Mouse (Mus musculus) MEL (cell line): ENCODE data around the gene Aqp6. TPM values are rescaled to one million over a fixed set of nuclear protein-coding genes. Genes with fewer than 3 reads are reported as not detected.

Source experiments
- DNase-seq: peaks from one replicate; pipeline ENCODE4 v3.0.0; 2011; ENCODE audit warnings: low read depth, low spot score
- H3K27ac ChIP-seq: 2 replicates; pipeline ENCODE4 v1.5.1; 2012; ENCODE audit warnings: low read depth, mild to moderate bottlenecking, control low read depth, low read length, moderate library complexity; ENCODE audit not compliant: control insufficient read depth
- H3K27me3 ChIP-seq, 2 experiments: fragments of 150-350 bp in 1 of 2; sonication (generic) in 1 of 2; 2 replicates each; pipeline ENCODE4 v1.6.1; 2012; ENCODE audit warnings: low read length in 2 of 2, mild to moderate bottlenecking in 2 of 2, improper control_type of control experiment in 1 of 2, moderate library complexity in 1 of 2; ENCODE audit not compliant: insufficient read depth in 2 of 2, control insufficient read depth in 1 of 2
- H3K36me3 ChIP-seq, 2 experiments: 2 replicates each; pipeline ENCODE4 v1.6.1; 2012 to 2014; ENCODE audit warnings: low read length in 2 of 2, improper control_type of control experiment in 1 of 2, inconsistent platforms in 1 of 2, mild to moderate bottlenecking in 1 of 2; ENCODE audit not compliant: insufficient read depth in 2 of 2, control insufficient read depth in 1 of 2
- H3K4me1 ChIP-seq, 2 experiments: fragments of 150-350 bp in 1 of 2; sonication (generic) in 1 of 2; 2 replicates each; pipeline ENCODE4 v1.6.1; 2012; ENCODE audit warnings: low read length in 2 of 2, improper control_type of control experiment in 1 of 2, mild to moderate bottlenecking in 1 of 2; ENCODE audit not compliant: insufficient read depth in 2 of 2, control insufficient read depth in 1 of 2
- H3K4me3 ChIP-seq, 2 experiments: fragments of 150-350 bp in 1 of 2; sonication (generic) in 1 of 2; 2 replicates each; pipeline ENCODE4 v1.5.1; 2012; ENCODE audit warnings: low read depth in 2 of 2, low read length in 2 of 2, mild to moderate bottlenecking in 2 of 2, moderate library complexity in 2 of 2, control low read depth in 1 of 2, improper control_type of control experiment in 1 of 2; ENCODE audit not compliant: control insufficient read depth in 1 of 2, insufficient read depth in 1 of 2
- H3K79me2 ChIP-seq: 2 replicates; pipeline ENCODE4 v1.6.1; 2012; ENCODE audit warnings: mild to moderate bottlenecking, low read length, moderate library complexity; ENCODE audit not compliant: control insufficient read depth, poor library complexity, insufficient read depth
- H3K9ac ChIP-seq: 2 replicates; pipeline ENCODE4 v1.6.1; 2012; ENCODE audit warnings: low read depth, mild to moderate bottlenecking, control low read depth, low read length, moderate library complexity; ENCODE audit not compliant: control insufficient read depth, poor library complexity, severe bottlenecking
- H3K9me3 ChIP-seq: fragments of 150-350 bp; sonication (generic); replicated peaks from 2 replicates; pipeline ENCODE4 v1.6.1; 2012; ENCODE audit warnings: mild to moderate bottlenecking, low read length, improper control_type of control experiment, moderate library complexity; ENCODE audit not compliant: insufficient read depth
- BHLHE40 ChIP-seq: IDR thresholded peaks from 2 replicates; pipeline ENCODE4 v1.6.1; 2012; ENCODE audit warnings: low read depth, mild to moderate bottlenecking, inconsistent platforms, low read length, improper control_type of control experiment, borderline replicate concordance
- CHD2 ChIP-seq: IDR thresholded peaks from 2 replicates; pipeline ENCODE4 v1.6.1; 2011; ENCODE audit warnings: low read length, improper control_type of control experiment
- CTCF ChIP-seq, 3 experiments: IDR thresholded peaks in 2 of 3; conservative IDR thresholded peaks in 1 of 3; 2 replicates each; pipeline ENCODE4 v1.5.1; 2011 to 2012; ENCODE audit warnings: low read length in 3 of 3, low read depth in 2 of 3, mild to moderate bottlenecking in 2 of 3, improper control_type of control experiment in 1 of 3, inconsistent platforms in 1 of 3, mixed read lengths in 1 of 3, moderate library complexity in 1 of 3; ENCODE audit not compliant: control insufficient read depth in 1 of 3, insufficient read depth in 1 of 3, poor library complexity in 1 of 3, severe bottlenecking in 1 of 3
- E2F4 ChIP-seq: IDR thresholded peaks from 2 replicates; pipeline ENCODE4 v1.6.1; 2011; ENCODE audit warnings: low read depth, low read length, improper control_type of control experiment, borderline replicate concordance
- ELF1 ChIP-seq: IDR thresholded peaks from 2 replicates; pipeline ENCODE4 v1.6.1; 2014; ENCODE audit warnings: low read depth, mild to moderate bottlenecking, inconsistent platforms, low read length, improper control_type of control experiment, moderate library complexity
- EP300 ChIP-seq, 2 experiments: IDR thresholded peaks; 2 replicates each; pipeline ENCODE4 v1.6.1; 2011; ENCODE audit warnings: improper control_type of control experiment in 2 of 2, low read length in 2 of 2, low read depth in 1 of 2, mild to moderate bottlenecking in 1 of 2
- ETS1 ChIP-seq: IDR thresholded peaks from 2 replicates; pipeline ENCODE4 v1.6.1; 2012; ENCODE audit warnings: low read depth, mild to moderate bottlenecking, inconsistent platforms, low read length, improper control_type of control experiment, moderate library complexity
- GABPA ChIP-seq: IDR thresholded peaks from 2 replicates; pipeline ENCODE4 v1.6.1; 2012; ENCODE audit warnings: low read depth, mild to moderate bottlenecking, inconsistent platforms, low read length, improper control_type of control experiment, moderate library complexity
- HCFC1 ChIP-seq: IDR thresholded peaks from 2 replicates; pipeline ENCODE4 v1.6.1; 2012; ENCODE audit warnings: low read depth, mild to moderate bottlenecking, inconsistent platforms, low read length, improper control_type of control experiment, moderate library complexity
- KAT2A ChIP-seq: conservative IDR thresholded peaks from 2 replicates; pipeline ENCODE4 v1.6.1; 2012; ENCODE audit warnings: low read depth, low read length, improper control_type of control experiment, inconsistent platforms
- MAFK ChIP-seq: IDR thresholded peaks from 2 replicates; pipeline ENCODE4 v1.6.1; 2011; ENCODE audit warnings: low read depth, mild to moderate bottlenecking, low read length, improper control_type of control experiment, borderline replicate concordance
- MAZ ChIP-seq: IDR thresholded peaks from 2 replicates; pipeline ENCODE4 v1.6.1; 2012; ENCODE audit warnings: low read depth, mild to moderate bottlenecking, inconsistent platforms, low read length, improper control_type of control experiment
- MXI1 ChIP-seq: IDR thresholded peaks from 2 replicates; pipeline ENCODE4 v1.6.1; 2011; ENCODE audit warnings: mild to moderate bottlenecking, low read depth, low read length, improper control_type of control experiment
- MYC ChIP-seq: IDR thresholded peaks from 2 replicates; pipeline ENCODE4 v1.6.1; 2011; ENCODE audit warnings: low read depth, mild to moderate bottlenecking, low read length, improper control_type of control experiment, moderate library complexity
- NELFE ChIP-seq: IDR thresholded peaks from 2 replicates; pipeline ENCODE4 v1.6.1; 2011; ENCODE audit warnings: low read depth, low read length, improper control_type of control experiment
- NRF1 ChIP-seq: IDR thresholded peaks from 2 replicates; pipeline ENCODE4 v1.6.1; 2014; ENCODE audit warnings: low read depth, mild to moderate bottlenecking, inconsistent platforms, low read length, improper control_type of control experiment, moderate library complexity; ENCODE audit not compliant: poor library complexity, insufficient read depth, severe bottlenecking
- POLR2AphosphoS2 ChIP-seq: IDR thresholded peaks from 2 replicates; pipeline ENCODE4 v1.6.1; 2011; ENCODE audit warnings: low read length, improper control_type of control experiment
- RCOR1 ChIP-seq: IDR thresholded peaks from 2 replicates; pipeline ENCODE4 v1.6.1; 2012; ENCODE audit warnings: low read depth, mild to moderate bottlenecking, inconsistent platforms, low read length, improper control_type of control experiment
- SIN3A ChIP-seq: IDR thresholded peaks from 2 replicates; pipeline ENCODE4 v1.6.1; 2012; ENCODE audit warnings: low read length, improper control_type of control experiment, inconsistent platforms
- SMC3 ChIP-seq: IDR thresholded peaks from 2 replicates; pipeline ENCODE4 v1.6.1; 2011; ENCODE audit warnings: low read depth, low read length, improper control_type of control experiment
- TBP ChIP-seq: IDR thresholded peaks from 2 replicates; pipeline ENCODE4 v1.8.0; 2011; ENCODE audit warnings: low read depth, low read length, improper control_type of control experiment
- UBTF ChIP-seq: IDR thresholded peaks from 2 replicates; pipeline ENCODE4 v1.6.1; 2012; ENCODE audit warnings: low read depth, mild to moderate bottlenecking, inconsistent platforms, low read length, improper control_type of control experiment, moderate library complexity, borderline replicate concordance; ENCODE audit not compliant: insufficient read depth
- USF2 ChIP-seq, 2 experiments: IDR thresholded peaks; 2 replicates each; pipeline ENCODE4 v1.6.1; 2011 to 2012; ENCODE audit warnings: improper control_type of control experiment in 2 of 2, low read length in 2 of 2, borderline replicate concordance in 1 of 2, inconsistent platforms in 1 of 2, low read depth in 1 of 2, mild to moderate bottlenecking in 1 of 2; ENCODE audit not compliant: insufficient read depth in 1 of 2
- ZKSCAN1 ChIP-seq: IDR thresholded peaks from 2 replicates; pipeline ENCODE4 v1.6.1; 2012; ENCODE audit warnings: low read depth, mild to moderate bottlenecking, inconsistent platforms, low read length, improper control_type of control experiment, moderate library complexity
- ZMIZ1 ChIP-seq: IDR thresholded peaks from 2 replicates; pipeline ENCODE4 v1.6.1; 2012; ENCODE audit warnings: low read depth, mild to moderate bottlenecking, inconsistent platforms, low read length, improper control_type of control experiment, moderate library complexity
- polyA plus RNA-seq, 2 experiments: library from polyadenylated mRNA; stranded (reverse) in 1 of 2; unstranded in 1 of 2; fragments of >175 nt in 1 of 2; fragments of >200 nt in 1 of 2; gene quantifications; 2 replicates each; pipeline versions ENCODE4 v1.2.1 to v1.2.4; 2012; ENCODE audit warnings: low replicate concordance in 2 of 2, low read depth in 1 of 2; ENCODE audit not compliant: insufficient read length in 2 of 2, insufficient read depth in 1 of 2, missing spikeins in 1 of 2
- total RNA-seq: library from RNA; depleted of rRNA; stranded (reverse); fragments of 300-350 nt; gene quantifications from 2 replicates; pipeline ENCODE4 v1.2.3, GENCODE M21; 2012

The Aqp6 gene
- total and polyA plus RNA-seq, 3 experiments: not detected

GRCm38 (mm10) chr15:99592877-99593276 is 8.3 kb upstream of the Aqp6 start:
- H3K79me2 ChIP-seq: no peaks in the 10 kb centered on the region
- no peak overlapping the region for H3K9ac ChIP-seq
- H3K4me3 ChIP-seq: no peak overlapping the region
- no peaks in the 10 kb centered on the region for H3K36me3 ChIP-seq
- no peak for DNase-seq
- no peaks in the 10 kb centered on the region for H3K9me3 ChIP-seq
- TF ChIP-seq CTCF (IDR thresholded peaks at IDR 0.05 in 2 of 3, conservative IDR thresholded peaks at IDR 0.05 in 1 of 3; ENCODE audit: control insufficient read depth in 1 of 3, insufficient read depth in 1 of 3, low read depth in 2 of 3, low read length in 3 of 3, poor library complexity in 1 of 3, severe bottlenecking in 1 of 3): no peak
- TF ChIP-seq E2F4: no peak
- TF ChIP-seq TBP: no peak
- TF ChIP-seq MXI1: no peak
- TF ChIP-seq GABPA: no peak
- TF ChIP-seq NELFE: no peak
- no peak for TF ChIP-seq KAT2A
- TF ChIP-seq RCOR1: no peak
- TF ChIP-seq CHD2: no peak
- TF ChIP-seq MAZ: no peak
- H3K27me3 ChIP-seq: no peaks in the 10 kb centered on the region
- no peaks in the 10 kb centered on the region for H3K4me1 ChIP-seq
- H3K27ac ChIP-seq: no peak overlapping the region

GRCm38 (mm10) chr15:99594951-99595350 is 6.2 kb upstream of the Aqp6 start:
- H3K27me3 ChIP-seq: peaks cover 0 to 1% of the 10 kb centered on the region in 2 experiments; a peak in 3 of 4 replicates
- no peaks in the 10 kb centered on the region for H3K36me3 ChIP-seq
- H3K79me2 ChIP-seq: no peaks in the 10 kb centered on the region
- no peak overlapping the region for H3K27ac ChIP-seq
- H3K4me3 ChIP-seq: no peak overlapping the region
- no peak overlapping the region for H3K9ac ChIP-seq
- no peaks in the 10 kb centered on the region for H3K9me3 ChIP-seq
- no peak for DNase-seq
- H3K4me1 ChIP-seq: no peaks in the 10 kb centered on the region
- TF ChIP-seq POLR2AphosphoS2 (no peak), ZKSCAN1 (no peak), MYC (no peak), EP300 (IDR thresholded peaks at IDR 0.05; ENCODE audit: low read depth in 1 of 2, low read length in 2 of 2) (no peak), SIN3A (no peak), MAZ (no peak), GABPA (no peak), HCFC1 (no peak), BHLHE40 (no peak), MXI1 (no peak), MAFK (no peak), ZMIZ1 (no peak), ETS1 (no peak), NRF1 (no peak), ELF1 (no peak), USF2 (IDR thresholded peaks at IDR 0.05; ENCODE audit: borderline replicate concordance in 1 of 2, insufficient read depth in 1 of 2, low read depth in 1 of 2, low read length in 2 of 2) (no peak), UBTF (no peak), SMC3 (no peak)
